Mouse (Mus musculus): ENCODE measurements around the gene Anapc13. TPM values are rescaled to one million over a fixed set of nuclear protein-coding genes. Genes with fewer than 3 reads are reported as not detected.
A peak's percentile ranks its signal among the peaks of the same experiment; 100 is the strongest.

Anapc13 gene
- 177 and 194 TPM in 2 replicates for polyA plus RNA-seq (2016; fragmentation: Nextera tagmentation; extraction: Ambion mirVana)

GRCm38 (mm10) chr9:102625983-102626838 is at the start of gene Anapc13, which contains the start of gene Cep63:
Gene Anapc13, plus strand, starts transcription at chr9:102626296.
Gene Cep63, minus strand, starts transcription at chr9:102626534.
- H3K9me3 ChIP-seq = no peaks in the 10 kb centered on the region
- peak within 1 kb of the TSS; percentile 79 for H3K4me2 ChIP-seq (replicated peaks)
- H3K9ac ChIP-seq = peak within 1 kb of the TSS; percentile 97
- WGBS = under 1% methylated on average over 84 of the region's 84 CpGs
- H3K36me3 ChIP-seq = no peaks in the 10 kb centered on the region; the same call in 1 of the 2 replicates
- ATAC-seq (ENCODE audit: low FRiP score, low read depth) = peak; percentile 96
- peaks cover 14% of the 10 kb centered on the region for H3K4me1 ChIP-seq
- H3K27ac ChIP-seq = peak within 1 kb of the TSS; percentile 96
- H3K27me3 ChIP-seq (replicated peaks) = no peaks in the 10 kb centered on the region
- H3K4me3 ChIP-seq = peak within 1 kb of the TSS; percentile 84

- no peak overlapping the region for H3K4me3 ChIP-seq
- H3K4me1 ChIP-seq = 0 out of 2 replicates have a peak, but pooled peaks cover 4% of the 10 kb centered on the region
- H3K36me3 ChIP-seq = no peaks in the 10 kb centered on the region
- H3K9me3 ChIP-seq = no peaks in the 10 kb centered on the region
- ATAC-seq (ENCODE audit: low FRiP score, low read depth) = no peak
- H3K4me2 ChIP-seq (replicated peaks) = no peak overlapping the region
- WGBS = 88% methylated on average over 5 of the region's 5 CpGs
- H3K9ac ChIP-seq = no peak overlapping the region
- H3K27ac ChIP-seq = no peak overlapping the region
- no peaks in the 10 kb centered on the region for H3K27me3 ChIP-seq (replicated peaks)
Observed at GRCm38 (mm10) chr9:102577480-102577879, 48.6 kb upstream of the Anapc13 start.

- ATAC-seq (ENCODE audit: low FRiP score, low read depth) = no peak
- Histone ChIP-seq H3K36me3 (peaks cover 24% of the 10 kb centered on the region), H3K27me3 (replicated peaks) (no peaks in the 10 kb centered on the region), H3K9me3 (no peaks in the 10 kb centered on the region), H3K4me1 (no peaks in the 10 kb centered on the region), H3K4me3 (no peak overlapping the region), H3K4me2 (replicated peaks) (no peak overlapping the region), H3K27ac (no peak overlapping the region), H3K9ac (no peak overlapping the region)
- WGBS = 84% methylated on average over 12 of the region's 12 CpGs
Observed at GRCm38 (mm10) chr9:102581921-102582469, 44.1 kb upstream of the Anapc13 start.

GRCm38 (mm10) chr9:102587347-102587746 is 38.7 kb upstream of the Anapc13 start:
- Histone ChIP-seq H3K4me3 (no peak overlapping the region), H3K9ac (no peak overlapping the region), H3K27me3 (replicated peaks) (no peaks in the 10 kb centered on the region), H3K27ac (no peak overlapping the region), H3K9me3 (no peaks in the 10 kb centered on the region), H3K4me2 (replicated peaks) (no peak overlapping the region), H3K4me1 (no peaks in the 10 kb centered on the region), H3K36me3 (peaks cover 31% of the 10 kb centered on the region)
- ATAC-seq (ENCODE audit: low FRiP score, low read depth) = no peak
- WGBS = 68% methylated on average over 5 of the region's 5 CpGs

- 67% methylated on average over 6 of the region's 6 CpGs for WGBS
Observed at GRCm38 (mm10) chr9:102594667-102595393, 31.3 kb upstream of the Anapc13 start.

GRCm38 (mm10) chr9:102595662-102596436 is 30.2 kb upstream of the Anapc13 start:
- no peak for ATAC-seq (ENCODE audit: low FRiP score, low read depth)
- no peak overlapping the region for H3K4me2 ChIP-seq (replicated peaks)
- H3K27me3 ChIP-seq (replicated peaks) = no peaks in the 10 kb centered on the region
- no peaks in the 10 kb centered on the region for H3K9me3 ChIP-seq
- H3K4me3 ChIP-seq = no peak overlapping the region
- no peak overlapping the region for H3K27ac ChIP-seq
- H3K9ac ChIP-seq = no peak overlapping the region
- 0 out of 2 replicates have a peak, but pooled peaks cover 2% of the 10 kb centered on the region for H3K4me1 ChIP-seq
- 81% methylated on average over 8 of the region's 8 CpGs for WGBS
- H3K36me3 ChIP-seq = peaks cover 26% of the 10 kb centered on the region

More at GRCm38 (mm10) chr9:102594667-102595393, 31.3 kb upstream of the Anapc13 start:
- Histone ChIP-seq H3K4me1 (0 out of 2 replicates have a peak, but pooled peaks cover 2% of the 10 kb centered on the region), H3K4me2 (replicated peaks) (no peak overlapping the region), H3K4me3 (no peak overlapping the region), H3K9ac (no peak overlapping the region), H3K27ac (no peak overlapping the region), H3K27me3 (replicated peaks) (no peaks in the 10 kb centered on the region), H3K9me3 (no peaks in the 10 kb centered on the region), H3K36me3 (peaks cover 27% of the 10 kb centered on the region)
- ATAC-seq (ENCODE audit: low FRiP score, low read depth) = no peak

- H3K27me3 ChIP-seq (replicated peaks) = no peaks in the 10 kb centered on the region
- peaks cover 29% of the 10 kb centered on the region for H3K36me3 ChIP-seq
- ATAC-seq (ENCODE audit: low FRiP score, low read depth) = no peak
- no peak overlapping the region for H3K9ac ChIP-seq
- WGBS = 89% methylated on average over 2 of the region's 2 CpGs
- no peaks in the 10 kb centered on the region for H3K4me1 ChIP-seq
- no peak overlapping the region for H3K27ac ChIP-seq
- H3K4me3 ChIP-seq = no peak overlapping the region
- H3K9me3 ChIP-seq = no peaks in the 10 kb centered on the region
- no peak overlapping the region for H3K4me2 ChIP-seq (replicated peaks)
Observed at GRCm38 (mm10) chr9:102601187-102601586, 24.9 kb upstream of the Anapc13 start.

- H3K9me3 ChIP-seq = no peaks in the 10 kb centered on the region
- WGBS = 86% methylated on average over 2 of the region's 2 CpGs
- no peak for ATAC-seq (ENCODE audit: low FRiP score, low read depth)
- no peak overlapping the region for H3K27ac ChIP-seq
- H3K4me1 ChIP-seq = no peaks in the 10 kb centered on the region
- no peak overlapping the region for H3K9ac ChIP-seq
- H3K36me3 ChIP-seq = peaks cover 25% of the 10 kb centered on the region
- no peak overlapping the region for H3K4me3 ChIP-seq
- H3K27me3 ChIP-seq (replicated peaks) = no peaks in the 10 kb centered on the region
- H3K4me2 ChIP-seq (replicated peaks) = no peak overlapping the region
Observed at GRCm38 (mm10) chr9:102601666-102602065, 24.4 kb upstream of the Anapc13 start.

GRCm38 (mm10) chr9:102605162-102605561 is 20.9 kb upstream of the Anapc13 start:
- H3K4me1 ChIP-seq = no peaks in the 10 kb centered on the region
- H3K4me3 ChIP-seq = no peak overlapping the region
- ATAC-seq (ENCODE audit: low FRiP score, low read depth) = no peak
- no peaks in the 10 kb centered on the region for H3K9me3 ChIP-seq
- H3K36me3 ChIP-seq = peaks cover 28% of the 10 kb centered on the region
- 76% methylated on average over 6 of the region's 6 CpGs for WGBS
- no peak overlapping the region for H3K4me2 ChIP-seq (replicated peaks)
- H3K27ac ChIP-seq = no peak overlapping the region
- H3K9ac ChIP-seq = no peak overlapping the region
- H3K27me3 ChIP-seq (replicated peaks) = no peaks in the 10 kb centered on the region

- H3K36me3 ChIP-seq = peaks cover 31% of the 10 kb centered on the region
- no peak overlapping the region for H3K9ac ChIP-seq
- no peak overlapping the region for H3K4me3 ChIP-seq
- H3K4me2 ChIP-seq (replicated peaks) = no peak overlapping the region
- no peak overlapping the region for H3K27ac ChIP-seq
- 62% methylated on average over 5 of the region's 5 CpGs for WGBS
- no peaks in the 10 kb centered on the region for H3K4me1 ChIP-seq
- H3K9me3 ChIP-seq = no peaks in the 10 kb centered on the region
- no peak for ATAC-seq (ENCODE audit: low FRiP score, low read depth)
- H3K27me3 ChIP-seq (replicated peaks) = no peaks in the 10 kb centered on the region
Observed at GRCm38 (mm10) chr9:102607471-102607870, 18.6 kb upstream of the Anapc13 start.

- Histone ChIP-seq H3K27me3 (replicated peaks) (no peaks in the 10 kb centered on the region), H3K36me3 (peaks cover 41% of the 10 kb centered on the region), H3K9ac (no peak overlapping the region), H3K9me3 (no peaks in the 10 kb centered on the region), H3K4me3 (no peak overlapping the region), H3K4me2 (replicated peaks) (no peak overlapping the region), H3K27ac (no peak overlapping the region), H3K4me1 (no peaks in the 10 kb centered on the region)
- ATAC-seq (ENCODE audit: low FRiP score, low read depth) = no peak
- WGBS = 94% methylated on average over 3 of the region's 3 CpGs
Observed at GRCm38 (mm10) chr9:102609221-102609620, 16.9 kb upstream of the Anapc13 start.
